25 mouse cellular contexts compared by ENCODE assay signal in the genomic region with DNA sequence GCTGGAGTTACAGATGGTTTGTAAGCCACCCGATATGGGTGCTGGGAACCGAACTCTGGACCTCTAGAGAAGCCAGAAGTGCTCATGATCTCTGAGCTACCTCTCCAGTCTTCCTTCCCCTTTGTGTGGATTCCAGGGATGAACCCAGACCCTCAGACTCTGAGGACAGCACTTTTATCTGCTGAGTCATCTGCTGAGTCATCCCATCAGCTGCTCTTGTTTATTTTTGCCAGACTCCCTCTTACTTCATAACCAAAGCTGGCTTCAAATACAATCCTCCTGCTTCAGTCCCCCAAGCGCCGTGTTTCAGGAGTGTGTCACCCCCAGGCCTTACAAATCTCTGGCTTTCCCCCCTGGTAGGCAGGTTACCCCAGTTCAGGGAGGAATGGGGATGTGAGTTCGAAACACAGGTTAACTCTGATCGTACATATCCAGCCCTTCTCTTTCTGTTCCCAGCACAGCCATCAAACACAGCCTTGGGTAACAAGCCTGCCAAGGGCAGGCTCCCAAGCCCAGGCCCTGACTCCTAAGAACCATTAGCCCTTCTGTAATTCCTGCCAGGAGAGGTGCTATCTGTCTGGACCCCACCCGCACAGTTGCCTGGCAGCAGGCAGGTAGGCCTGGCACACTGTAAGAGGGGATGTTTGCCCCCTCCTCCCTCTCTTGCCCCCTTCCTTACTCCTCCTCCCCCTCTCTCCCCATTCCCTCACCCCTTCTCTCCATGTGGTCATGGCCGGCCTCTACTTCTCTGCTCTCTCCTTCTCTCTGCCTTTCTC. TPM values are rescaled to one million over a fixed set of nuclear protein-coding genes. Genes with fewer than 3 reads are reported as not detected.
DNase-seq lines count a peak whose midpoint lies in the region; ATAC-seq and TF ChIP-seq lines count a peak whose summit lies in the region.
"Had no signal": no experiment of that assay in that cellular context is flagged by ENCODE, and none has a peak within 500 bp of the region (broad histone marks: within the 10 kb centered on the region; RNA-seq: fewer than 3 reads in every experiment).

No protein-coding gene starts in this region.

- H3K9ac ChIP-seq in liver, embryonic 13.5 days = no peak overlapping the region
- H3K9ac ChIP-seq: forebrain, embryonic 13.5 days; limb, embryonic 13.5 days; lung, embryonic 15.5 days had no signal

- WGBS in liver, embryonic 13.5 days (ENCODE audit: insufficient replicate concordance) = 85% methylated on average over 8 of the region's 8 CpGs

- H3K4me3 ChIP-seq in liver, embryonic 13.5 days (replicated peaks) = no peak overlapping the region
- H3K4me3 ChIP-seq: forebrain, embryonic 13.5 days; limb, embryonic 13.5 days; lung, embryonic 15.5 days had no signal

- in situ Hi-C loops in Patski (cut with MboI; ENCODE audit: low pct_unique_long_range_greater_than_20kb) = no loop called here

- no peak for ATAC-seq in Patski
- peak; percentile 66; the same call in 1 of the 2 replicates for ATAC-seq in liver, embryonic 13.5 days (ENCODE audit: low read depth)
- no peak; the same call in 1 of the 2 replicates for ATAC-seq in granulocyte monocyte progenitor cell, adult 5-6 weeks (replicated peaks; ENCODE audit: poor library complexity, severe bottlenecking)
- ATAC-seq: forebrain, embryonic 13.5 days had no signal

- H3K4me2 ChIP-seq in liver, embryonic 13.5 days = no peak overlapping the region
- H3K4me2 ChIP-seq: forebrain, embryonic 13.5 days; limb, embryonic 13.5 days; lung, embryonic 15.5 days had no signal

- POLR2A ChIA-PET in Patski (lab: Charles Lee) = interaction anchor here (2.7 kb wide), 1 partner anchor 12 kb away, joined by 10 read pairs; no protein-coding TSS in a partner anchor

- H3K4me1 ChIP-seq in liver, embryonic 13.5 days (replicated peaks) = peaks cover 10% of the 10 kb centered on the region
- H3K4me1 ChIP-seq: forebrain, embryonic 13.5 days; lung, embryonic 15.5 days had no signal

- H3K36me3 ChIP-seq in liver, embryonic 13.5 days = no peaks in the 10 kb centered on the region
- H3K36me3 ChIP-seq: limb, embryonic 13.5 days; lung, embryonic 15.5 days had no signal

- CTCF ChIA-PET in Patski (lab: Charles Lee) = no interaction called here

- 0 out of 2 replicates have a peak overlapping the region, but pooled peaks have one; percentile 9 for H3K27ac ChIP-seq in liver, embryonic 13.5 days
- H3K27ac ChIP-seq: forebrain, embryonic 13.5 days; limb, embryonic 13.5 days; lung, embryonic 15.5 days had no signal

- no peaks in the 10 kb centered on the region for H3K9me3 ChIP-seq in liver, embryonic 13.5 days (replicated peaks)
- H3K9me3 ChIP-seq: forebrain, embryonic 13.5 days; lung, embryonic 15.5 days had no signal

- no peaks in the 10 kb centered on the region for H3K27me3 ChIP-seq in Patski
- no peaks in the 10 kb centered on the region for H3K27me3 ChIP-seq in liver, embryonic 13.5 days
- H3K27me3 ChIP-seq: forebrain, embryonic 13.5 days; limb, embryonic 13.5 days; lung, embryonic 15.5 days had no signal

- TF ChIP-seq CTCF in Patski (IDR thresholded peaks at IDR 0.05) = no peak

- peak; percentile 61 to 88 for DNase-seq in adrenal gland, adult (ENCODE audit: inconsistent age in 2 of 2, low spot score in 1 of 2)
- no peak for DNase-seq in adrenal gland, adult 18-20 months (ENCODE audit: low spot score in 2 of 2)
- DNase-seq in 3T3-L1 (ENCODE audit: low read depth, low spot score) (peak; percentile 27), Patski (ENCODE audit: low read depth, low spot score) (peak; percentile 74)
- DNase-seq in liver, embryonic 13.5 days = peak; percentile 38
- DNase-seq in thymus, postnatal 10 days (ENCODE audit: low spot score in 2 of 2) = no peak
- no peak for DNase-seq in gastrocnemius, adult 18-20 months (ENCODE audit: low spot score)
- DNase-seq: cerebellum, adult 2 months; cerebellum, postnatal 36 days; gastrocnemius, postnatal 10 days; kidney, adult 18-20 months; kidney, postnatal 25 days; lung, postnatal 4 days; right cerebral cortex, postnatal 14 days; spleen, adult 18-20 months; thymus, postnatal 36 days had no signal

RNA-seq across cellular contexts. Expression of a gene that starts 1.8 kb away (rescaled TPM):
- total RNA-seq in adrenal gland, adult 18-20 months (2021) = 1 to 10 TPM; 3.3 to 4.3 TPM
- polyA plus RNA-seq in Patski (2021) = 2.4 TPM
- polyA plus RNA-seq in liver, embryonic 13.5 days (2015; fragmentation: Nextera tagmentation; extraction: Ambion mirVana) = 1.8 TPM in 2 replicates
- total RNA-seq in gastrocnemius, adult 18-20 months (2021) = under 1 TPM; 0.57 to 0.95 TPM
- total RNA-seq in granulocyte monocyte progenitor cell, adult 5-6 weeks (2014; fragmentation: Nextera tagmentation) = 1.8 and 5.0 TPM in 2 replicates
- total RNA-seq in granulocyte monocyte progenitor cell, adult 5-6 weeks (2017) = 0.90 TPM in 1 of 2 replicates, not detected in the other

RNA-seq across cellular contexts. Expression of a gene that starts 3.8 kb away (rescaled TPM):
- total RNA-seq in adrenal gland, adult 18-20 months (2021) = not detected
- polyA plus RNA-seq in Patski (2021) = 0.04 TPM
- not detected in 2 replicates for polyA plus RNA-seq in liver, embryonic 13.5 days (2015; fragmentation: Nextera tagmentation; extraction: Ambion mirVana)
- not detected for total RNA-seq in gastrocnemius, adult 18-20 months (2021)
- not detected in 2 replicates for total RNA-seq in granulocyte monocyte progenitor cell, adult 5-6 weeks (2014; fragmentation: Nextera tagmentation)
- not detected in 2 replicates for total RNA-seq in granulocyte monocyte progenitor cell, adult 5-6 weeks (2017)
- total RNA-seq: gastrocnemius, postnatal 10 days; layer of hippocampus, postnatal 10 days; left cerebral cortex, postnatal 10 days; neutrophil, adult 5-6 weeks had no signal
- polyA plus RNA-seq: forebrain, embryonic 13.5 days; heart, postnatal 0 days; hindbrain, embryonic 11.5 days; lung, embryonic 15.5 days had no signal

RNA-seq across cellular contexts. Expression of a gene that starts 18.5 kb away (rescaled TPM):
- total RNA-seq in adrenal gland, adult 18-20 months (2021) = 10 to 100 TPM; 12.8 to 18.7 TPM
- 22.2 TPM for polyA plus RNA-seq in Patski (2021)
- 6.7 and 7.0 TPM in 2 replicates for polyA plus RNA-seq in liver, embryonic 13.5 days (2015; fragmentation: Nextera tagmentation; extraction: Ambion mirVana)
- total RNA-seq in gastrocnemius, adult 18-20 months (2021) = 1 to 10 TPM; 7.4 to 7.6 TPM
- total RNA-seq in granulocyte monocyte progenitor cell, adult 5-6 weeks (2014; fragmentation: Nextera tagmentation) = 17.1 and 20.2 TPM in 2 replicates
- total RNA-seq in granulocyte monocyte progenitor cell, adult 5-6 weeks (2017) = 6.4 and 8.1 TPM in 2 replicates

RNA-seq across cellular contexts. Expression of a gene that starts 41.7 kb away (rescaled TPM):
- 100 to 1,000 TPM; 665 to 853 TPM for total RNA-seq in adrenal gland, adult 18-20 months (2021)
- polyA plus RNA-seq in Patski (2021) = 237 TPM
- polyA plus RNA-seq in liver, embryonic 13.5 days (2015; fragmentation: Nextera tagmentation; extraction: Ambion mirVana) = 80.8 and 100 TPM in 2 replicates
- 100 to 1,000 TPM; 288 to 326 TPM for total RNA-seq in gastrocnemius, adult 18-20 months (2021)
- 97.2 and 120 TPM in 2 replicates for total RNA-seq in granulocyte monocyte progenitor cell, adult 5-6 weeks (2014; fragmentation: Nextera tagmentation)
- 92.2 and 107 TPM in 2 replicates for total RNA-seq in granulocyte monocyte progenitor cell, adult 5-6 weeks (2017)

Comparison
In these comparisons a context has a peak if more than half of its experiments do, and no peak if none do; other contexts are left out.
1. DNase-seq: peak in adrenal gland, adult (2 of 2), 3T3-L1 (single experiment), Patski (single experiment) and liver, embryonic 13.5 days (single experiment); none in adrenal gland, adult 18-20 months (0 of 2), thymus, postnatal 10 days (0 of 2) and gastrocnemius, adult 18-20 months (single experiment).